Mouse (Mus musculus) erythroblast, embryonic 14.5 days (primary cell): ENCODE data around the gene Mtmr11.

Experiments used
- GATA1 ChIP-seq: IDR thresholded peaks from 2 replicates; pipeline ENCODE4 v1.6.1; 2012; ENCODE audit warnings: low read length, inconsistent platforms, mixed read lengths
- TAL1 ChIP-seq: IDR thresholded peaks from 3 replicates; pipeline ENCODE4 v1.6.1; 2012; ENCODE audit warnings: low read length, inconsistent platforms, mixed read lengths

DNA sequence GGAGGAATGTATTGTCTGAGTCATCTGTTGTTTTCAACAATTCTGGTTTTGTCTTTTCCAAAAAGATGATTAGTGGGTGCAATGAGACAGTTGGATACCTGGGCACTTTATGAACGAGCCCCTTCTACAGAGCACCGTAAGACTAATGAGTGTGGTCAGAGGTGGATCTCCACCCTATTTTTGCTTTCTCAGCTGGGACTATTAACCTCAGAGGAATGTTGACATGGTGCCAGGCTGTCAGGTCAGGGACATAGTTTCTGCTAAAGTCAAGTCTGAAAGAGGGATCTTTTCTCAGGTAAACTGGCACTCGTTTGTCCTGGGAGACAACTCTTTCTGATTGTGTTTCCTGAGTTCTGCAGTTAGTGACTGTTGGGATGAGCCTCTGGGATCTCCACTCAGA is 26.8 kb upstream of the Mtmr11 start:
- TF ChIP-seq TAL1 (no peak), GATA1 (no peak)
